Mouse (Mus musculus) kidney, adult 2 months (tissue): ENCODE data around the gene Eaf1. TPM values are rescaled to one million over a fixed set of nuclear protein-coding genes. Genes with fewer than 3 reads are reported as not detected.

Experiments
- DNase-seq: peaks from one replicate; pipeline ENCODE4 v3.0.0; 2021
- H3K27ac ChIP-seq: fragments of 200-500 bp; 2 replicates; pipeline ENCODE4 v1.5.1; 2012; ENCODE audit warnings: low read depth, low read length, control low read depth, inconsistent platforms; ENCODE audit not compliant: insufficient read depth
- H3K27me3 ChIP-seq: fragments of 200-500 bp; replicated peaks from 2 replicates; pipeline ENCODE4 v1.6.1; 2012; ENCODE audit warnings: mild to moderate bottlenecking, moderate library complexity, low read length, inconsistent platforms; ENCODE audit not compliant: control insufficient read depth, insufficient read depth
- H3K36me3 ChIP-seq: fragments of 200-500 bp; 2 replicates; pipeline ENCODE4 v1.6.1; 2012; ENCODE audit warnings: mild to moderate bottlenecking, moderate library complexity, low read length, inconsistent platforms; ENCODE audit not compliant: control insufficient read depth, insufficient read depth
- H3K4me1 ChIP-seq: fragments of 200-500 bp; 2 replicates; pipeline ENCODE4 v1.6.1; 2011; ENCODE audit warnings: low read length; ENCODE audit not compliant: control insufficient read depth, insufficient read depth
- H3K4me3 ChIP-seq: fragments of 200-500 bp; 2 replicates; pipeline ENCODE4 v1.5.1; 2011; ENCODE audit warnings: mild to moderate bottlenecking, low read depth, low read length, control low read depth; ENCODE audit not compliant: insufficient read depth
- CTCF ChIP-seq: fragments of 200-500 bp; conservative IDR thresholded peaks from 2 replicates; pipeline ENCODE4 v1.5.1; 2011; ENCODE audit warnings: low read depth, mild to moderate bottlenecking, control low read depth, low read length, moderate library complexity, mixed read lengths; ENCODE audit not compliant: insufficient read depth, insufficient read length
- POLR2A ChIP-seq: fragments of 200-500 bp; IDR thresholded peaks from one replicate; pipeline ENCODE4 v1.6.1; 2011; ENCODE audit warnings: low read depth, low read length, control low read depth
- WGBS: fragments of 180-500 bp; shearing (Covaris S2); methylation state at CpG from one replicate; pipeline ENCODE4 v1.1.7; 2018; 5-methylcytosine and 5-hydroxymethylcytosine counted together
- polyA plus RNA-seq: library from polyadenylated mRNA; depleted of rRNA; stranded (reverse); fragments of >200 nt; gene quantifications from 2 replicates; pipeline ENCODE4 v1.2.3, GENCODE M21; 2012; rRNA removed

Gene Eaf1
- polyA plus RNA-seq, 1 experiment: 34.7 TPM

GRCm38 (mm10) chr14:31557273-31557672 lies 63.1 kb downstream of the Eaf1 start:
- Histone ChIP-seq H3K27ac (no peak overlapping the region), H3K36me3 (no peaks in the 10 kb centered on the region), H3K27me3 (no peaks in the 10 kb centered on the region), H3K4me1 (no peaks in the 10 kb centered on the region), H3K4me3 (no peak overlapping the region)
- DNase-seq: no peak
- WGBS: 71% methylated on average over 8 of the region's 8 CpGs
- TF ChIP-seq POLR2A: no peak
- TF ChIP-seq CTCF: no peak

GRCm38 (mm10) chr14:31557784-31558183 lies 63.6 kb downstream of the Eaf1 start:
- WGBS: 56% methylated on average over 9 of the region's 9 CpGs
- no peak for DNase-seq

GRCm38 (mm10) chr14:31559216-31559615 lies 65.0 kb downstream of the Eaf1 start:
- Histone ChIP-seq H3K27me3 (no peaks in the 10 kb centered on the region), H3K27ac (no peak overlapping the region), H3K4me1 (no peaks in the 10 kb centered on the region), H3K4me3 (no peak overlapping the region), H3K36me3 (no peaks in the 10 kb centered on the region)
- 44% methylated on average over 5 of the region's 5 CpGs for WGBS
- TF ChIP-seq POLR2A: no peak
- no peak for TF ChIP-seq CTCF
- no peak for DNase-seq

More at GRCm38 (mm10) chr14:31557784-31558183, 63.6 kb downstream of the Eaf1 start:
- Histone ChIP-seq H3K4me1 (no peaks in the 10 kb centered on the region), H3K36me3 (no peaks in the 10 kb centered on the region), H3K27ac (no peak overlapping the region), H3K4me3 (no peak overlapping the region), H3K27me3 (no peaks in the 10 kb centered on the region)
- TF ChIP-seq POLR2A (no peak), CTCF (no peak)

Other genes starting within 250 kb of the Eaf1 start
- gene Phf7, start 243.1 kb upstream of the Eaf1 start, polyA plus RNA-seq: 7.3 and 7.5 TPM in 2 replicates
- gene Bap1, start 242.9 kb upstream of the Eaf1 start, polyA plus RNA-seq: 58.9 and 65.9 TPM in 2 replicates
- 0.35 and 0.41 TPM in 2 replicates for gene Dnah1, start 170.5 kb upstream of the Eaf1 start, polyA plus RNA-seq
- 13.6 and 16.2 TPM in 2 replicates for gene Capn7, start 157.8 kb upstream of the Eaf1 start, polyA plus RNA-seq
- 33.4 and 43.4 TPM in 2 replicates for gene Sh3bp5, start 58.3 kb upstream of the Eaf1 start, polyA plus RNA-seq
- gene Mettl6, start 641 bp downstream of the Eaf1 start, polyA plus RNA-seq: 5.9 and 9.2 TPM in 2 replicates
- gene Colq, start 96.9 kb downstream of the Eaf1 start, polyA plus RNA-seq: 0.27 and 1.2 TPM in 2 replicates
- gene Gm49387, start 146.5 kb downstream of the Eaf1 start, polyA plus RNA-seq: not detected in 2 replicates
- 119 and 134 TPM in 2 replicates for gene Btd, start 146.6 kb downstream of the Eaf1 start, polyA plus RNA-seq
- 129 and 154 TPM in 2 replicates for gene Hacl1, start 146.9 kb downstream of the Eaf1 start, polyA plus RNA-seq